Mouse (Mus musculus) ES-CJ7 (cell line): ENCODE data around the gene Olfr429.
"Not testable (repeated sequence)": the region's sequence is repeated elsewhere in the genome, so short reads cannot be mapped to it uniquely, and the experiment has no call there.

Experiments
- DNase-seq: peaks from one replicate; pipeline ENCODE4 v3.0.0; 2011; ENCODE audit warnings: low read depth, low spot score

Gene Olfr429

GRCm38 (mm10) chr1:174084031-174084430, at the start of gene Olfr429:
Olfr429 (plus strand) TSS chr1:174084331.
- no peak for DNase-seq

- no peak for DNase-seq
Measured at GRCm38 (mm10) chr1:174035841-174036240, 48.3 kb upstream of the Olfr429 start.

GRCm38 (mm10) chr1:174038480-174038879, 45.7 kb upstream of the Olfr429 start:
- no peak for DNase-seq

GRCm38 (mm10) chr1:174040523-174041177, 43.5 kb upstream of the Olfr429 start, which contains the start of gene Olfr433:
Olfr433 (plus strand) TSS chr1:174040705.
- no peak for DNase-seq

- DNase-seq, result not testable (repeated sequence)
Measured at GRCm38 (mm10) chr1:174042091-174042884, 41.8 kb upstream of the Olfr429 start.

GRCm38 (mm10) chr1:174044431-174044830, 39.7 kb upstream of the Olfr429 start:
- DNase-seq, result no peak

GRCm38 (mm10) chr1:174048227-174048626, 35.9 kb upstream of the Olfr429 start:
- DNase-seq, result not testable (repeated sequence)

GRCm38 (mm10) chr1:174048893-174049292, 35.2 kb upstream of the Olfr429 start, which contains the start of gene Olfr432:
Olfr432 (plus strand) TSS chr1:174049205.
- DNase-seq, result no peak

- not testable (repeated sequence) for DNase-seq
Measured at GRCm38 (mm10) chr1:174049357-174049756, 34.8 kb upstream of the Olfr429 start.

GRCm38 (mm10) chr1:174050532-174050931, 33.6 kb upstream of the Olfr429 start:
- no peak for DNase-seq

- no peak for DNase-seq
Measured at GRCm38 (mm10) chr1:174051515-174051914, 32.6 kb upstream of the Olfr429 start.

- no peak for DNase-seq
Measured at GRCm38 (mm10) chr1:174051931-174052536, 32.1 kb upstream of the Olfr429 start.

GRCm38 (mm10) chr1:174052981-174053380, 31.1 kb upstream of the Olfr429 start:
- no peak for DNase-seq

GRCm38 (mm10) chr1:174055248-174055647, 28.9 kb upstream of the Olfr429 start:
- no peak for DNase-seq

GRCm38 (mm10) chr1:174066305-174066704, 17.8 kb upstream of the Olfr429 start, which contains the start of gene Olfr430:
Olfr430 (plus strand) TSS chr1:174066605.
- DNase-seq, result no peak

GRCm38 (mm10) chr1:174096591-174096990, 12.5 kb downstream of the Olfr429 start, which contains the start of gene Olfr427:
Olfr427 (plus strand) TSS chr1:174096891.
- no peak for DNase-seq

- DNase-seq, result peak; percentile 14
Measured at GRCm38 (mm10) chr1:174103735-174104134, 19.6 kb downstream of the Olfr429 start.

- DNase-seq, result no peak
Measured at GRCm38 (mm10) chr1:174121062-174121461, 36.9 kb downstream of the Olfr429 start, which contains the start of gene Olfr231. Olfr231 (minus strand) TSS chr1:174121162.

- no peak for DNase-seq
Measured at GRCm38 (mm10) chr1:174131217-174131616, 47.1 kb downstream of the Olfr429 start, which contains the start of gene Olfr424. Olfr424 (plus strand) TSS chr1:174131517.

GRCm38 (mm10) chr1:174131999-174132398, 47.9 kb downstream of the Olfr429 start:
- no peak for DNase-seq
